Mouse (Mus musculus) lung, postnatal 0 days (tissue): ENCODE data around the gene Fmo3. TPM values are rescaled to one million over a fixed set of nuclear protein-coding genes. Genes with fewer than 3 reads are reported as not detected.

Experiments used
- ATAC-seq: fragments of 200-750 bp; cut with Nextera tagmentation; 2 replicates; pipeline ENCODE4 v1.8.0; 2017; ENCODE audit warnings: moderate library complexity
- DNase-seq: peaks from one replicate; pipeline ENCODE4 v3.0.0-alpha.2; 2016; ENCODE audit warnings: low spot score
- H3K27ac ChIP-seq: fragments of 300-500 bp; sonication (generic); 2 replicates; pipeline ENCODE4 v1.5.1; 2014; ENCODE audit warnings: antibody characterized with exemption, mild to moderate bottlenecking, low read length, mixed read lengths
- H3K27me3 ChIP-seq: fragments of 300-500 bp; sonication (generic); replicated peaks from 2 replicates; pipeline ENCODE4 v1.6.1; 2014; ENCODE audit warnings: low read length, mixed read lengths; ENCODE audit not compliant: insufficient read depth
- H3K36me3 ChIP-seq: fragments of 300-500 bp; sonication (generic); 2 replicates; pipeline ENCODE4 v1.6.1; 2014; ENCODE audit warnings: low read length, mixed read lengths; ENCODE audit not compliant: insufficient read depth
- H3K4me1 ChIP-seq: fragments of 300-500 bp; sonication (generic); 2 replicates; pipeline ENCODE4 v1.6.1; 2014; ENCODE audit warnings: antibody characterized with exemption, low read depth, low read length, mixed read lengths; ENCODE audit not compliant: insufficient read depth
- H3K4me2 ChIP-seq: fragments of 300-500 bp; sonication (generic); replicated peaks from 2 replicates; pipeline ENCODE4 v1.6.1; 2014; ENCODE audit warnings: low read depth, mild to moderate bottlenecking, low read length, moderate library complexity, mixed read lengths
- H3K4me3 ChIP-seq: fragments of 300-500 bp; sonication (generic); 2 replicates; pipeline ENCODE4 v1.5.1; 2014; ENCODE audit warnings: low read depth, low read length
- H3K9ac ChIP-seq: fragments of 300-500 bp; sonication (generic); replicated peaks from 2 replicates; pipeline ENCODE4 v1.6.1; 2014; ENCODE audit warnings: low read depth, mild to moderate bottlenecking
- H3K9me3 ChIP-seq: fragments of 300-500 bp; sonication (generic); 2 replicates; pipeline ENCODE4 v1.6.1; 2016; ENCODE audit warnings: low read length, mixed read lengths
- CTCF ChIP-seq: IDR thresholded peaks from 2 replicates; pipeline ENCODE4 v1.5.1; 2016; ENCODE audit warnings: antibody characterized with exemption, mild to moderate bottlenecking
- EP300 ChIP-seq: IDR thresholded peaks from 2 replicates; pipeline ENCODE4 v1.6.1; 2016; ENCODE audit warnings: antibody characterized with exemption, mild to moderate bottlenecking, control low read depth
- WGBS: fragments of 180-500 bp; shearing (Covaris S2); extraction: QIAGEN DNeasy Blood & Tissue Kit; methylation state at CpG from one replicate; pipeline ENCODE4 v1.1.7; 2014; 5-methylcytosine and 5-hydroxymethylcytosine counted together
- polyA plus RNA-seq: library from polyadenylated mRNA; unstranded; fragments of >200 nt; fragmentation: Nextera tagmentation; extraction: Ambion mirVana; gene quantifications from 2 replicates; pipeline ENCODE4 v1.2.1, GENCODE M21; 2015

The Fmo3 gene
- polyA plus RNA-seq, 1 experiment from 2014 or later: 1.2 TPM

DNA sequence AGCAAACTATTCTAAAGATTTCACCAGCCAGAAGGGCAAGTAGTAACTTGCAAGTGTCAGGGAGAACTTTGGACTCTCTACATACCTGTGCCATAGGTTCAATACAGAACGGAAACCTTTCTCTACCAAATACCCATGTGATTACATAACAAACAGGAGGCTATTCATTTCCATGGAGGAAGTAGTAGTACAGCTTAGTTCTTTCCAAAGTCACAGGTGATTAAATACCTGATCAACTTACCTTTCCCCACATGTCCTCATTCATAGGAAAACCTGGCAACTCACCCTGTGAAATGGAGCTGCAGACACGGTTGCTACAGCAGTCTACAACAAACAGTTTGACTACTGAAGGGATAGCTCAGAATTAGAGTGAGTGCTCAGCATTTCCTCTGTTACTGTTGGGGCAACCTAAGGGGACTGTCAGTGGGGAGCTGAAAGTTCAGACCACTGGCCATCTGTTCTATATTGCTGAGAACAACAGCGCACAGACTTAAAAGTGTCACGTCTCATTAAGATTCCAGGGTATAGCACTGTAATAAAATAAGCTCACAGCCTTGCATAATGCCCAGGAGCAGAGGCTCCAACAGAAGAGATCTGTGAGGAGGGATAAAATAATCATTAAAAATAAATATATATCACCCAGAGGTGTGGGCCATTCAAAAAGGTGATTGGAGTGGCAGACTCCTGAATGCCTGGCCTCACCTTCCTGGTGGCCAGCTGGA, 37.3 kb downstream of the Fmo3 start:
- no peak for TF ChIP-seq CTCF
- no peak for TF ChIP-seq EP300
- no peak for ATAC-seq
- WGBS: 75% methylated on average over 4 of the region's 4 CpGs

GRCm38 (mm10) chr1:162943700-162944099, 40.6 kb downstream of the Fmo3 start:
- Histone ChIP-seq H3K36me3 (no peaks in the 10 kb centered on the region), H3K4me2 (no peak overlapping the region), H3K9me3 (no peaks in the 10 kb centered on the region), H3K27me3 (no peaks in the 10 kb centered on the region), H3K27ac (0 out of 2 replicates have a peak overlapping the region, but pooled peaks have one; percentile 20), H3K4me1 (no peaks in the 10 kb centered on the region), H3K9ac (no peak overlapping the region), H3K4me3 (no peak overlapping the region)
- ATAC-seq: peak; percentile 79
- WGBS: 25% methylated on average over 6 of the region's 6 CpGs
- DNase-seq: peak; percentile 77
- TF ChIP-seq CTCF (no peak), EP300 (peak; percentile 42; the same call in 1 of the 2 replicates)

More for the DNA sequence above, 37.3 kb downstream of the Fmo3 start:
- Histone ChIP-seq H3K27ac (no peak overlapping the region), H3K9ac (no peak overlapping the region), H3K36me3 (no peaks in the 10 kb centered on the region), H3K4me3 (no peak overlapping the region), H3K4me1 (no peaks in the 10 kb centered on the region), H3K4me2 (no peak overlapping the region), H3K27me3 (no peaks in the 10 kb centered on the region), H3K9me3 (no peaks in the 10 kb centered on the region)
- no peak for DNase-seq

DNA sequence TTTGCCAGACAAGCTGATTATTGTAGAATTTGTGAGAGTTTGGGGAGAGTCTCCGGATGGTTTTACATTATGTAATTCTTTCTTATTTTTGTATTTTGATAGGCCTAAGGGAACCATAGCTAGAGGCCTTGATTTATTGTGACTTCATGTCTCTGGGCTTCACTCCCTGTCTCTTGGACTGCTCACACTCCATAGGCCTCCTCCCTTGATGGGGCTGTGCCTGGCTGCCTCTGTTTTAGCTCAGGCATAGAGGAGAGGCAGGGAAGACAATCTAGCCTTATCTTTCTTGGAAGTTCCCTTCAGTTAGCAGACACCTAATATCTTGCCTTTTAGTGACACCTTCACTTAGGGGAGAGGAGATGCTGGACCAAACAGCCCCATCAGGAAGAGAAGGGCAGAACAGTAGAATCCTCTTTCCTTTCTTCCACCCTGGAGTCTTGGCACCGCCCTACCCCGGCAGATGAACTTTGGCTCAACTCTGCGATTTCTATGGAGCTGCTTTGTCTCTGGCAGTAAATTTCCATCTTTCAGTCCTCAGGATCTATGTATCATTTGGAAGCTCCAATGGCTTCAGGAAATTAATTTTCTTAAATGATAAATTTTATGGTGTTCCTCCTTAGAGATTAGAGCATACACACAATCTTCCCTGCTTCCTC, 45.5 kb downstream of the Fmo3 start:
- DNase-seq (peak; percentile 64), ATAC-seq (peak; percentile 80)
- no peaks in the 10 kb centered on the region for H3K4me1 ChIP-seq
- no peaks in the 10 kb centered on the region for H3K9me3 ChIP-seq
- no peak overlapping the region for H3K9ac ChIP-seq
- H3K4me2 ChIP-seq: no peak overlapping the region
- H3K27ac ChIP-seq: no peak overlapping the region
- H3K4me3 ChIP-seq: no peak overlapping the region
- no peak for TF ChIP-seq EP300
- 55% methylated on average over 4 of the region's 4 CpGs for WGBS
- H3K27me3 ChIP-seq: no peaks in the 10 kb centered on the region
- H3K36me3 ChIP-seq: no peaks in the 10 kb centered on the region

DNA sequence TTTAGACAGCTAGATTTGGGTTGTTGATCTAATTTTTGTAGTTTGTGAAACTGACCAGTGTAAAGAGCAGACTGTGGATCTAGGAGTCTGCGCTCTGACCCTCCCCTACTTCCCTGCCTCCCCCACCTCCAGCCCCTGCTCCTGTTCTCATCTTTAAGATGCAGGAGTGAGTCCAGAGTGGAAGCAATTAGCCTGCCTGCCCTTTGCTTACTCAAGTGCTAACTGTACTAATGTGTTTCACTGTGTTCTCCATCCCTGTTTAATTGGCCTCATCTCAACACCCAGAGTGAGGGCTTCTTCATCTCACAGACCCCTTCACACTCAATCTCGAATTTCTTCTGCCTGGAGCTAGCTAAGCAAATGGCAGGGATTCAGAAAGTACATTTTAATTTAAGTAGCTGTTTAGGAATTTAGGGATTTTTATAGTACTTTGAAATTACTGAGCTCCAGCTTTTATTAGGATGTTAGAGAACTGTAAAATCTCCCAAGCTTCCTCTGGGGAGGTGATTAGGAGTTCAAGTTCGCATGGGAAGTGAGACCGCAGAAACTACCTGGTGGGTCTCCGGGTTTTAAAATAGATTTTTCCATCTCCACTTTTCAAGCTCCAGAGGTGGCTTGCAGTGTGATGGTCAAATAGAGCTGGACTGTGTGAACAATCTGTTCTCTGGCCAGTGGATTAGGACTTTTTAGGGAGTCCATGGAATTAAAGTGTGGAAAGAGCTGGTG, 46.2 kb downstream of the Fmo3 start:
- H3K4me1 ChIP-seq: no peaks in the 10 kb centered on the region
- no peaks in the 10 kb centered on the region for H3K36me3 ChIP-seq
- no peaks in the 10 kb centered on the region for H3K9me3 ChIP-seq
- H3K4me3 ChIP-seq: no peak overlapping the region
- DNase-seq: no peak
- H3K27ac ChIP-seq: 0 out of 2 replicates have a peak overlapping the region, but pooled peaks have one; percentile 20
- H3K4me2 ChIP-seq: no peak overlapping the region
- H3K9ac ChIP-seq: no peak overlapping the region
- WGBS: 70% methylated on average over 5 of the region's 5 CpGs
- no peak; the same call in 1 of the 2 replicates for ATAC-seq
- H3K27me3 ChIP-seq: no peaks in the 10 kb centered on the region
- TF ChIP-seq EP300 (no peak), CTCF (no peak)

GRCm38 (mm10) chr1:162937415-162937814, 46.9 kb downstream of the Fmo3 start, which contains the start of gene Fmo6:
Fmo6 (minus strand) TSS chr1:162937515.
- Histone ChIP-seq H3K27me3 (no peaks in the 10 kb centered on the region), H3K4me2 (no peak within 1 kb of the TSS), H3K36me3 (no peaks in the 10 kb centered on the region), H3K27ac (0 out of 2 replicates have a peak within 1 kb of the TSS, but pooled peaks have one; percentile 20), H3K4me3 (no peak within 1 kb of the TSS), H3K9me3 (no peaks in the 10 kb centered on the region), H3K4me1 (no peaks in the 10 kb centered on the region), H3K9ac (no peak within 1 kb of the TSS)
- DNase-seq (no peak), ATAC-seq (no peak)
- no peak for TF ChIP-seq CTCF
- TF ChIP-seq EP300: no peak
- WGBS: 82% methylated on average over 6 of the region's 6 CpGs

- DNase-seq (no peak), ATAC-seq (no peak)
- no peak overlapping the region for H3K9ac ChIP-seq
- no peaks in the 10 kb centered on the region for H3K36me3 ChIP-seq
- H3K27ac ChIP-seq: no peak overlapping the region
- H3K9me3 ChIP-seq: no peaks in the 10 kb centered on the region
- no peak for TF ChIP-seq EP300
- no peak for TF ChIP-seq CTCF
- no peak overlapping the region for H3K4me3 ChIP-seq
- WGBS: 74% methylated on average over 4 of the region's 4 CpGs
- H3K4me2 ChIP-seq: no peak overlapping the region
- H3K4me1 ChIP-seq: no peaks in the 10 kb centered on the region
- no peaks in the 10 kb centered on the region for H3K27me3 ChIP-seq
These were observed 49.8 kb downstream of the Fmo3 start for GRCm38 (mm10) chr1:162934374-162935012.
